Mouse (Mus musculus): ENCODE data around the gene Olfr767. TPM values are rescaled to one million over a fixed set of nuclear protein-coding genes. Genes with fewer than 3 reads are reported as not detected.

The Olfr767 gene
- polyA plus RNA-seq (2017; shearing (Covaris generic)), result not detected

DNA sequence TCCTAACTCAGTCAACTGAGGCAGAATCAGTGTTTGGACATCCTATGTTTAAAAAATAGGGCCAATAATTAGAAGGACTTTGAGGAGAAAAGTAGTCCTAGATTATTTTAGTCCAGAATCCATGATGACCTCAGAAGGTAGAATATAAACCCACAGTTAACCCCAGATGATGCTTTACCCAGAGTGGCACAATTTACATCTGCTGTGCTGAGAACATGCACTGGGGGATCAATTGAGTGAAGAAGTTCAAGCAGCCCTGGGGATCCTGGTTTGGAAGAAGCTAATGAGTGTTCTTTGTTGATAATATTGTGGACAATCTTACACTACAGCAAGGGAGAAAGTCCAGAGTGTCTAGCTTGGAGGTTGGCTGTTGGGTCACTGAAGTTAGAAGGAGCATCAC, at the start of gene Olfr767:
Olfr767 (minus strand) TSS at position 101 of the 400 bp plus-strand sequence.

DNA sequence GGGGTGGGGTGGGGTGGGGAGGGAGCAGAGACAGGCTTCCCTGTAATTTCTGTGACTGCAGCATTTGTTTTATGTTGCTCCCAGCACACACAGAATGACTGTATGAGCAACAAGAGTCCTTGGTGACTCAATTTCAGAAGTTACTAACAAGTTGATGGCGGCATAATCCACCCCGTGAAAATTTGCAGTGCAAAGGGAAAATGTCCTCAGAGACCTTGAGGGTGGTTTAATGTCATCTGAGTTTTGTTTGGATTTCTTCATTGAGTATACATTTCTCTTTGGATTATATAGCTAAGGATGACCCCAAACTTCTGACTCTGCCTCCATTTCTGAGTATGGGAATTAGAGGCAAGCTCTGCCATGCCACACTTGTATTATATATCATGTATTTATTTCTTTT, 35.1 kb upstream of the Olfr767 start, which contains the start of gene Olfr769:
Olfr769 (minus strand) TSS at position 101 of the 400 bp plus-strand sequence.

DNA sequence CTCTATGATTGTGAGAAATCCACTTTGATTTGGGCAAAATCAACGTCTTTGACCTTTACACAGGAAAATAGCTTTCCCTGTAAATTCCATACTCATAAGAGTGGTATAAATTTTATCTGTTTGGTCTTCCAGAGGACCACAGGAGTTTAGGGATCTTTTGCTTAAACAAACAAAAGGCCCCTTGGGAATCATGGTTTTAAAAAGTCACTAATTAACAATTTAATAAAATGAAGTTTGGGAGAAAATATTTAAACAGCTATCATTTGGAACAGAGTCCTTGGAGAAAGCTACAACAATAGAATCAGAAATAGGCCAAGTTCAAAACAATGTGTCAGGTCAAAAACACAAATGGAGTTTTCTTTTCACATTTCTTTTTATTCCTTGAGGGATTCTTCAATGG, 16.6 kb upstream of the Olfr767 start, which contains the start of gene Olfr768:
Olfr768 (minus strand) TSS at position 101 of the 400 bp plus-strand sequence.

DNA sequence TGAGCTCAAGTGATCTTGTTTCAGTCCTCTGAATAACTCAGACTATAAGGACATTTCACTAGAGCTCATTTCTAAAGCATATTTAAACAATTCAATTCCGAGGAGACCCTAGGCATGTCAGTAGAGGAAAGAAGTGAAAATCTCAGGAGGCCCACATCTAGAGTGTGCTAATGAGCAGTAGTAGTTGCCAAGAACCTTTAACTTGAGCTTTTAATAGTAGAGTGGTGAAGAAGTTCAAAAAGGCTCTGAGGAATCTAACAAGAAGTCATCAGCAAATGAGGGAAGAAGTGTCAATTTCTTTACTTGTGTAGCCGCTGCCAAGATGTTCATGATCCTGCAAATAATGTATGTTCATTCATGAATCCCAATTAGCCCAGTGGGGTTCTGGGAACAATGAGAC, 13.8 kb downstream of the Olfr767 start, which contains the start of gene Olfr766-ps1:
Olfr766-ps1 (minus strand) TSS at position 101 of the 400 bp plus-strand sequence.

DNA sequence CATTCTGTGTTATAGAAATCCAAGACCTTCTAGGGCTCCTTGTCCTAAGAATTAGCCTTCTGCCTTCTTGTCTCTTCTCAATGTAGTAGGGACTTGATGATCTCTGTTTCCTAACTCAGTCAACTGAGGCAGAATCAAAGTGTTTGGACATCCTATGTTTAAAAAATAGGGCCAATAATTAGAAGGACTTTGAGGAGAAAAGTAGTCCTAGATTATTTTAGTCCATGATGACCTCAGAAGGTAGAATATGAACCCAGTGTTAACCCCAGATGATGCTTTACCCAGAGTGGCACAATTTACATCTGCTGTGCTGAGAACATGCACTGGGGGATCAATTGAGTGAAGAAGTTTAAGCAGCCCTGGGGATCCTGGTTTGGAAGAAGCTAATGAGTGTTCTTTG, 32.8 kb downstream of the Olfr767 start, which contains the start of gene Olfr765:
Olfr765 (minus strand) TSS at position 101 of the 400 bp plus-strand sequence.

DNA sequence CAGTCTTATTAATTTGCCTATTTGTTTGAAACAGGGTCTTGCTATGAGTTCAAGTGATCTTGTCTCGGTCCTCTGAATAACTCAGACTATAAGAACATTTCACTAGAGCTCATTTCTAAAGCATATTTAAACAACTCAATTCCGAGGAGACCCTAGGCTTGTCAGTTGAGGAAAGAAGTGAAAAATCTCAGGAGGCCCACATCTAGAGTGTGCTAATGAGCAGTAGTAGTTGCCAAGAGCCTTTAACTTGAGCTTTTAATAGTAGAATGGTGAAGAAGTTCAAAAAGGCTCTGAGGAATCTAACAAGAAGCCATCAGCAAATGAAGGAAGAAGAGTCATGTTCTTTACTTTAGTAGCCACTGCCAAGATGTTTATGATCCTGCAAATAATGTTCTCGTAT, 42.9 kb downstream of the Olfr767 start, which contains the start of gene Olfr764-ps1:
Olfr764-ps1 (minus strand) TSS at position 101 of the 400 bp plus-strand sequence.

Other genes with a start within 250 kb of the Olfr767 start
- gene Gdf11, start 191.2 kb downstream of the Olfr767 start, polyA plus RNA-seq (2017; shearing (Covaris generic)), result 1.4 TPM
- gene Cd63, start 181.9 kb downstream of the Olfr767 start, polyA plus RNA-seq (2017; shearing (Covaris generic)), result 0.51 TPM
- gene Rdh5, start 160.0 kb downstream of the Olfr767 start, polyA plus RNA-seq (2017; shearing (Covaris generic)), result 17.8 TPM
- gene Bloc1s1, start 158.9 kb downstream of the Olfr767 start, polyA plus RNA-seq (2017; shearing (Covaris generic)), result 198 TPM
- gene Itga7, start 149.1 kb downstream of the Olfr767 start, polyA plus RNA-seq (2017; shearing (Covaris generic)), result 8.2 TPM
- not detected for gene Mettl7b, start 121.9 kb downstream of the Olfr767 start, polyA plus RNA-seq (2017; shearing (Covaris generic))
- gene Olfr9, start 93.5 kb downstream of the Olfr767 start, polyA plus RNA-seq (2017; shearing (Covaris generic)), result not detected
- gene Olfr763, start 72.1 kb downstream of the Olfr767 start, polyA plus RNA-seq (2017; shearing (Covaris generic)), result not detected
- gene Olfr764-ps1, start 43.0 kb downstream of the Olfr767 start, polyA plus RNA-seq (2017; shearing (Covaris generic)), result not detected
- not detected for gene Olfr765, start 32.9 kb downstream of the Olfr767 start, polyA plus RNA-seq (2017; shearing (Covaris generic))
- not detected for gene Olfr766-ps1, start 13.9 kb downstream of the Olfr767 start, polyA plus RNA-seq (2017; shearing (Covaris generic))
- gene Olfr768, start 16.5 kb upstream of the Olfr767 start, polyA plus RNA-seq (2017; shearing (Covaris generic)), result not detected
- not detected for gene Olfr769, start 35.0 kb upstream of the Olfr767 start, polyA plus RNA-seq (2017; shearing (Covaris generic))
- not detected for gene Olfr770, start 56.1 kb upstream of the Olfr767 start, polyA plus RNA-seq (2017; shearing (Covaris generic))
- gene Olfr771, start 81.8 kb upstream of the Olfr767 start, polyA plus RNA-seq (2017; shearing (Covaris generic)), result not detected
- gene Olfr772, start 95.0 kb upstream of the Olfr767 start, polyA plus RNA-seq (2017; shearing (Covaris generic)), result not detected
- gene Olfr773, start 104.5 kb upstream of the Olfr767 start, polyA plus RNA-seq (2017; shearing (Covaris generic)), result not detected
- gene Olfr774, start 153.3 kb upstream of the Olfr767 start, polyA plus RNA-seq (2017; shearing (Covaris generic)), result not detected
- gene Olfr775, start 165.5 kb upstream of the Olfr767 start, polyA plus RNA-seq (2017; shearing (Covaris generic)), result not detected
- not detected for gene Olfr776, start 176.2 kb upstream of the Olfr767 start, polyA plus RNA-seq (2017; shearing (Covaris generic))
- gene Olfr777, start 188.6 kb upstream of the Olfr767 start, polyA plus RNA-seq (2017; shearing (Covaris generic)), result not detected
- not detected for gene Olfr780, start 235.2 kb upstream of the Olfr767 start, polyA plus RNA-seq (2017; shearing (Covaris generic))
- not detected for gene Olfr781, start 245.9 kb upstream of the Olfr767 start, polyA plus RNA-seq (2017; shearing (Covaris generic))

Measured in CD4-positive, CD25-positive, alpha-beta regulatory T cell, adult 9 weeks (primary cell).